Mouse (Mus musculus): Measurements from ENCODE around the gene Glrp1. TPM values are rescaled to one million over a fixed set of nuclear protein-coding genes. Genes with fewer than 3 reads are reported as not detected.

The Glrp1 gene
- polyA plus RNA-seq, 1 experiment: 1.7 TPM

DNA sequence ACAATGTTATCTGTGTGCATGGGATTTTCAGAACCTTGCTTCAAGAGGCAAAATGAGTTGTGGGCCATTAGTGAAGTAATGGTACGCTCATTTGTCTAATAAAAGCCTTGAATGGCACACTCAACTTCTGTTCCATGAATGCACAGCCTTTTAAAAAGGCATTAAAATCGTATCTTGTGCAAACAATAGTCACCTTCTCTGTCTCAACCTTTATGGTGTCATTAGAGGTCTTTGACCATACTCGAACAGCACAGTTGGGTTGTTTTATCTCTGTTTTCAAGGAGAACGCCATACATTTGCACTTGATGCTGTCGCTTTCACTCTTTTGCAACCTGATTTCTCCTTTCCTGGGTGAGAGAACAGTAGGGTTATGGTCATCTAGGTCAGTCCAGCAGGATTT, 3.7 kb upstream of the Glrp1 start:
- Histone ChIP-seq H3K36me3 (ENCODE audit: control insufficient read depth, insufficient read depth, low read length) (no peaks in the 10 kb centered on the region), H3K4me3 (ENCODE audit: control insufficient read depth, low read depth, low read length) (no peak overlapping the region), H3K4me1 (ENCODE audit: control insufficient read depth, insufficient read depth, low read length) (0 out of 2 replicates have a peak, but pooled peaks cover 2% of the 10 kb centered on the region), H3K27me3 (ENCODE audit: control insufficient read depth, insufficient read depth, low read length) (no peaks in the 10 kb centered on the region), H3K27ac (ENCODE audit: control insufficient read depth, insufficient read depth, low read depth, low read length) (no peak overlapping the region)
- TF ChIP-seq POLR2A (IDR thresholded peaks at IDR 0.05; ENCODE audit: control insufficient read depth, low read depth, low read length) (no peak), CTCF (IDR thresholded peaks at IDR 0.05; ENCODE audit: control insufficient read depth, insufficient read depth, insufficient replicate concordance, low read depth, low read length) (no peak)

DNA sequence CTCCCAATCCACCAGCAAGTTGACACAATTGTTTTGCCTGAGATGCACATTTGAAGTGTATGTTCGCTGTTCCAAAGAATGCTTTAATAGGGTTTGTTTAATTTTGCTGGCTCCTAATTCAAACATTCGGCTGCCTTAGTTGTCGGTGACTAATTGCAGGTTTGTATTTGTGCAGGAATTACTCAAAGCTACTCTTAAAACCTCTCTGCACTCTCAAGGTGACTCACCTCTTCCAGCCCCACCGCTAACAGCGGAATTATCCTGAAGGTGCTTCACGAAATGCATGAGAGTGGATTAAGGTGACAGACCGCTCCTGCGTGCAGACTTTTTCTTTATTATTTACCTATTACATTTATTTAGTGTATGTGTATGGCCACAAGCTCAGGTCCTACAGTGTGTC, 2.0 kb downstream of the Glrp1 start:
- Histone ChIP-seq H3K4me1 (ENCODE audit: control insufficient read depth, insufficient read depth, low read length) (0 out of 2 replicates have a peak, but pooled peaks cover 2% of the 10 kb centered on the region), H3K27me3 (ENCODE audit: control insufficient read depth, insufficient read depth, low read length) (no peaks in the 10 kb centered on the region), H3K4me3 (ENCODE audit: control insufficient read depth, low read depth, low read length) (no peak overlapping the region), H3K27ac (ENCODE audit: control insufficient read depth, insufficient read depth, low read depth, low read length) (no peak overlapping the region), H3K36me3 (ENCODE audit: control insufficient read depth, insufficient read depth, low read length) (no peaks in the 10 kb centered on the region)
- no peak for TF ChIP-seq POLR2A (IDR thresholded peaks at IDR 0.05; ENCODE audit: control insufficient read depth, low read depth, low read length)
- TF ChIP-seq CTCF (IDR thresholded peaks at IDR 0.05; ENCODE audit: control insufficient read depth, insufficient read depth, insufficient replicate concordance, low read depth, low read length): no peak

DNA sequence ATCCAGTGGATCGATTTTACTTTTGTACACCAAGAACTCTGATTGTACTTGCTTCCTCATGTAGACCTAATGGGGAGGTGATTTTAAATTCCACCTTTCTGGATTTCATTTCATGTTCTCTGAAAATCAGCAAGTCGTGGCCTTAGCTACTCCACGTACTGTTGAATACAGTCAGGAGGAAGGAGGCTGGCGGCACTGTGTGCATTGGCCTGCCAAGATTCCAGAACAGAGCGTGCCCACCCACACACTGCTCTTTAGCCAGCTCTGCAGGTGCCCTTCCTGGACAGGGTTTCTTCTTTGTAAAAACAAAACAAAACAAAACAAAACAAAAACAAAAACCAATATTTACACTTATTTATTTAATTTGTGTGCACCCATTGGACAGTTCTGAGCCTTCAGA, 2.7 kb downstream of the Glrp1 start:
- no peaks in the 10 kb centered on the region for H3K27me3 ChIP-seq (ENCODE audit: control insufficient read depth, insufficient read depth, low read length)
- TF ChIP-seq POLR2A (IDR thresholded peaks at IDR 0.05; ENCODE audit: control insufficient read depth, low read depth, low read length) (no peak), CTCF (IDR thresholded peaks at IDR 0.05; ENCODE audit: control insufficient read depth, insufficient read depth, insufficient replicate concordance, low read depth, low read length) (no peak)
- no peak overlapping the region for H3K27ac ChIP-seq (ENCODE audit: control insufficient read depth, insufficient read depth, low read depth, low read length)
- H3K4me1 ChIP-seq (ENCODE audit: control insufficient read depth, insufficient read depth, low read length): 0 out of 2 replicates have a peak, but pooled peaks cover 2% of the 10 kb centered on the region
- H3K4me3 ChIP-seq (ENCODE audit: control insufficient read depth, low read depth, low read length): no peak overlapping the region
- H3K36me3 ChIP-seq (ENCODE audit: control insufficient read depth, insufficient read depth, low read length): no peaks in the 10 kb centered on the region

DNA sequence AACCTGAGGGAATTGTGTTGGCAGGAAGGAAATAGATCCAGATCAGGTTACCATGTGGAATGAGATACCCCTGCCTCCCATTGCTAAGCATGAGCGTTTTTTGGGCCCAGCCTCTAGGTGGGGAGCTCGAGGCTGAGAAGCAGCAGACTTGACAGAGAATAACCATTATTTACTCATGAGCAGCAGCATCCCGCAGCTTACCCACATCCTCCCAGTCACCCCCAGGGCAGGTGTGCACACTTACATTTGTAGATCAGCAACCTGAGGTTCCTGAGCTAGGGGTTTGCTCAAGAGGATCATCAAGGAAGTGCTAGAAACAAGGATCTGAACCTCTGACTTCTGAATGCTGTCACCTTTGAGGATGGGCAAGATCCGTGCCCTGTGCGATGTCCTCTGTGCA, 3.5 kb downstream of the Glrp1 start:
- no peak for TF ChIP-seq CTCF (IDR thresholded peaks at IDR 0.05; ENCODE audit: control insufficient read depth, insufficient read depth, insufficient replicate concordance, low read depth, low read length)
- no peak for TF ChIP-seq POLR2A (IDR thresholded peaks at IDR 0.05; ENCODE audit: control insufficient read depth, low read depth, low read length)
- Histone ChIP-seq H3K4me1 (ENCODE audit: control insufficient read depth, insufficient read depth, low read length) (0 out of 2 replicates have a peak, but pooled peaks cover 2% of the 10 kb centered on the region), H3K27ac (ENCODE audit: control insufficient read depth, insufficient read depth, low read depth, low read length) (no peak overlapping the region), H3K4me3 (ENCODE audit: control insufficient read depth, low read depth, low read length) (peak overlapping the region; percentile 11), H3K36me3 (ENCODE audit: control insufficient read depth, insufficient read depth, low read length) (no peaks in the 10 kb centered on the region), H3K27me3 (ENCODE audit: control insufficient read depth, insufficient read depth, low read length) (no peaks in the 10 kb centered on the region)

DNA sequence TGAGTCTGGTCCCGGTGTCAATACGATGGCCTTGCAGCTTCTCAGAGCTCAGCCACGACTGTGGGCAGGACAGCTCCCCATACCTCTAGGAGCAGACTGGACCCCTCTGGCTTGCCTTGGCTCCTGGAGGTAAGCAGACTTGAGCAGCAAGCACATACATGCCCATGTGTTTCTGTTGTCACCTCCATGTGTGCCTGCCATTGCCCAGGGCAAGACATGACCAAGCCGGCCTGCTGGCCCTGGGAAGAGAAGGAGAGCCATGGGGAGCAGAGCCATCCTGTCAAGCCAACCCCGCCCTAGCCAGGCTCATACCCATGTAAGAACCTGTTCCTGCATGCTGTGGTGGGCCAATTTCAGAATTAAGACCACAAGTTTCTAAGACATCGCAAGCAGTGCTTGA, 4.2 kb downstream of the Glrp1 start:
- TF ChIP-seq POLR2A (IDR thresholded peaks at IDR 0.05; ENCODE audit: control insufficient read depth, low read depth, low read length) (no peak), CTCF (IDR thresholded peaks at IDR 0.05; ENCODE audit: control insufficient read depth, insufficient read depth, insufficient replicate concordance, low read depth, low read length) (no peak)

DNA sequence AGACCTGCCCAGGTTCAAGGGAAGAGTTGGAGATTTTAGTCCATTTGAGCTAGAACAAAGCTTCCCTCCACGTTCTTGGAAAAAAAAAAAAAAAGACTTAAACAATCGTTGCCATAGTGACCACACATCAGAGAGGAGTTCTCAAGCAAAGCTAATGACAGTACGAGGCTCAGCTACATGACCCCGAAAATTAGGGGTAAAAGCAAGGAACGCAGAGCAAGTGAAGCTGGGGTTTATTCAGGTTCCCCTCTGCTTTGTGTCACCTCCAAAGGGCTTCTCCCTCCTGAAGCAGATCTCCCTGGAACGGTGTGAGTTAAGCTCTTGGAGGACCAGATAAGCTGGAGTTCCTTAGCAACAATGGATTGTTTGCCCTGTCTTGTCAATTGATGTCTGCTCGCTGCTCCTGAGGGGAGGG, 5.3 kb downstream of the Glrp1 start:
- Histone ChIP-seq H3K27me3 (ENCODE audit: control insufficient read depth, insufficient read depth, low read length) (no peaks in the 10 kb centered on the region), H3K36me3 (ENCODE audit: control insufficient read depth, insufficient read depth, low read length) (no peaks in the 10 kb centered on the region), H3K4me3 (ENCODE audit: control insufficient read depth, low read depth, low read length) (peak overlapping the region; percentile 52), H3K27ac (ENCODE audit: control insufficient read depth, insufficient read depth, low read depth, low read length) (no peak overlapping the region), H3K4me1 (ENCODE audit: control insufficient read depth, insufficient read depth, low read length) (no peaks in the 10 kb centered on the region)
- TF ChIP-seq CTCF (IDR thresholded peaks at IDR 0.05; ENCODE audit: control insufficient read depth, insufficient read depth, insufficient replicate concordance, low read depth, low read length): no peak
- TF ChIP-seq POLR2A (IDR thresholded peaks at IDR 0.05; ENCODE audit: control insufficient read depth, low read depth, low read length): no peak

More for the DNA sequence above, 4.2 kb downstream of the Glrp1 start:
- Histone ChIP-seq H3K4me3 (ENCODE audit: control insufficient read depth, low read depth, low read length) (peak overlapping the region; percentile 52), H3K27ac (ENCODE audit: control insufficient read depth, insufficient read depth, low read depth, low read length) (no peak overlapping the region), H3K4me1 (ENCODE audit: control insufficient read depth, insufficient read depth, low read length) (0 out of 2 replicates have a peak, but pooled peaks cover 2% of the 10 kb centered on the region), H3K36me3 (ENCODE audit: control insufficient read depth, insufficient read depth, low read length) (no peaks in the 10 kb centered on the region), H3K27me3 (ENCODE audit: control insufficient read depth, insufficient read depth, low read length) (no peaks in the 10 kb centered on the region)

DNA sequence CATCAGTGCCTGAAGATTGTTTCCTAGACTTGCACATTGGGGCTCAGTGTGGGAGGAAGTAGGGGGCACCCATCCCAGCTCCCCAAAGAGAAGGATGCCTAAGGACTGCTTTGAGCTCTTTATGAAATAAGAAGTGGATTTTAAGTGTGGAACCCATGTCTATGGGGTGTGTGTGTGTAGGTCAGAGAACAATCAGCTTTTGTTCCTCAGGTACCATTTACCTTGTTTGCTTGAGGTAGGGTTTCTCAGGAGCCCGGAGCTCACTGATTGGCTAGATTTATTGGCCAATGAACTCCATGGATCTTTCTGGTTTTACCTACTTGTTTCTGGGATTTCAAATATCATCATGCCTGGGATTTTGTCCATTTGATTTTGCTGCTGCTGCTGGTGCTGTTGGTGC, 7.0 kb downstream of the Glrp1 start:
- H3K36me3 ChIP-seq (ENCODE audit: control insufficient read depth, insufficient read depth, low read length): no peaks in the 10 kb centered on the region
- TF ChIP-seq CTCF (IDR thresholded peaks at IDR 0.05; ENCODE audit: control insufficient read depth, insufficient read depth, insufficient replicate concordance, low read depth, low read length): no peak
- TF ChIP-seq POLR2A (IDR thresholded peaks at IDR 0.05; ENCODE audit: control insufficient read depth, low read depth, low read length): no peak
- no peaks in the 10 kb centered on the region for H3K27me3 ChIP-seq (ENCODE audit: control insufficient read depth, insufficient read depth, low read length)
- no peak overlapping the region for H3K4me3 ChIP-seq (ENCODE audit: control insufficient read depth, low read depth, low read length)
- no peak overlapping the region for H3K27ac ChIP-seq (ENCODE audit: control insufficient read depth, insufficient read depth, low read depth, low read length)
- no peaks in the 10 kb centered on the region for H3K4me1 ChIP-seq (ENCODE audit: control insufficient read depth, insufficient read depth, low read length)

Data from testis, adult 2 months (tissue).